Mouse (Mus musculus): ENCODE data around the gene Kpnb1.

The Kpnb1 gene

DNA sequence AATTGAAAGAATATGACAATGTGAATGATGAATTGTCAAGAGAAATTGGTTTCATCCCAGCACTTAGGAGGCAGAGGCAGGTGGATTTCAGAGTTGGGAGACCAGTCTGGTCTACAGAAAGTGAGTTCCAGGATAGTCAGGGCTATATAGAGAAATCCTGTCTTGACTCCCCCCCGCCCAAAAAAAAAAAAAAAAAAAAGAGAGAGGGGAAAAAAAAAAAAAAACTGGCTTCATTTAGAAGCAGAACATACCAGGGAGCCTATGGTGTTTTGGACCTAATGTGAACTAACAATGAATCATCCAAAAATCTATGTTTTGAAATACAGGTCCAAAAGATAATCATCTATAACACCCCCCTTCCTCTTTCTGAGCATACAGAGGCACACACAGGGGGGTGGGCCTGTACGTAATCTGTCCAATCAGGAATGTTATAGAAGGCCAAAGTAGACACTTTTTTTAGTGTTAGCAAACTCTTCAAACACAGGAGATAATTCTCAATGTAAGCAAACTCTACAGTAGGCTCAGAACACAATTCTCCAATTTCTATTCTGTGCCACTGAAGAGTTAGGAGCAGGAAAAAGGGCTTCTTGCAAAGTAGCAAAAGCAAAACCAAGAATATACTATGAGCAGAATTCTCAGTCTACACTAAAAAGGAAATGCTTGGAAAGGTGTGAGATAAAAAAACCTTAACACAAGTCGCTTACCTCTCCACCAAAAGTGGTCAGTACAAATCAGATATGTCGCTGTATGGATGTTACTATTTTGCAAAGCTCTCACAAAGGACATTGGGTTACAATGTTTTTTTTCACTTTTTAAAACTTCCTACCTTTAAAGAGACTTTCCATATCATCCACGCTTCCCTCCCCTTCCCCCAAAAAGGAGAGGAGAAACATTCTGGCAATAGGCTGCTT, 1.7 kb downstream of the Kpnb1 start:
- no peak for DNase-seq (ENCODE audit: low spot score)

DNA sequence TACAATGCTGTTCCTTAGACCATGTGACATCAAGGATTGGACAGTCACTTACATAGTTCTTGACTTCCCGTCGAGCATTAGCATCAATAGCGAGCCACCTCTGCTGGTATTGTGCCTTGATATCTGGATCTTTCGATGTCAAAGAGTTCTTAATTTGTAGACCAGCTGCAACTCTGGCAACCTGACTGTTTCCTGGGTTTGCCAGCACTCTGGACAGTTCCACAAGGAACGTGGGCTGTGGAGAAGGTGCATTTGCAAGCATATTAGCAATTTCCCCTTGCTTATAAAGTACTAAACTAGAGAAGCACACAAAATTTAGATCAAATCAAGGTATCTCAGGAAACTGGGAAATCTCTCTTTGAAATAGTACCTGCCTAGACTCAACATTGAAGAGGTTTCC, 2.8 kb downstream of the Kpnb1 start:
- DNase-seq (ENCODE audit: low spot score): no peak

DNA sequence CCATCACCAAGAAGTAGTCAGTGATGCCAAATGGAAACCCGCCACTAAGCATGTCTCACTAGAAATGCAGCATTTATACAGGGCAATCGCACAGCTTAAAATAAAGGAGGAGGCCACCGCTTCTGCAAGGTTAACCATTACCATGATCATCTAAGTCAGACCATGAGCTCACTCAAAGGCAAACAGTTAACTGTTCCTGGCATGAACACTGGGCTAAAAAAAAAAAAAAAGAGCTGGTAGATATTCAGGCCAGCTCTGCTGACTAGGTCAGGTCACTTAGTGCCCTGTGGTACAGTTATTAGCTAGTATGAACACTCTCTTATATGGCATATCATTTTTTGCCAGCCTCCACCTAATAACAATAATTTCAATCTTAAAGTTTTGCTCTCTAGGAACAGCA, 5.2 kb downstream of the Kpnb1 start:
- no peak for DNase-seq (ENCODE audit: low spot score)

DNA sequence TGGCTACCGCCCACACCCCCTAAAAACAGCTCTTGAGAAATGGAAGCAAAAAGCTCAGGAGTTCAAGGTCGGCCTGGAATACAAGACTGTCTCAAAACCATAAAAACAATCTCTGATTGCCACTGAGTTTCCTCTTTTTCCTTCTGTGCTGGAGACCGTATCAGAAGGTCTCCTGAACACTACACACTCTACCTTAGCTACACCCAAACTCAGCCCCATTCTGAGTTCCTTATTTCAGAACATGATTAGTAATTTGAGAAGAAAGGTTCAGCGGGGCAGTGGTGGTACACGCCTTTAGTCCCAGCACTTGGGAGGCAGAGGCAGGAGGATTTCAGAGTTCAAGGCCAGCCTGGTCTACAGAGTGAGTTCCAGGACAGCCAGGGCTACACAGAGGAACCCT, 6.6 kb downstream of the Kpnb1 start:
- DNase-seq (ENCODE audit: low spot score): no peak

DNA sequence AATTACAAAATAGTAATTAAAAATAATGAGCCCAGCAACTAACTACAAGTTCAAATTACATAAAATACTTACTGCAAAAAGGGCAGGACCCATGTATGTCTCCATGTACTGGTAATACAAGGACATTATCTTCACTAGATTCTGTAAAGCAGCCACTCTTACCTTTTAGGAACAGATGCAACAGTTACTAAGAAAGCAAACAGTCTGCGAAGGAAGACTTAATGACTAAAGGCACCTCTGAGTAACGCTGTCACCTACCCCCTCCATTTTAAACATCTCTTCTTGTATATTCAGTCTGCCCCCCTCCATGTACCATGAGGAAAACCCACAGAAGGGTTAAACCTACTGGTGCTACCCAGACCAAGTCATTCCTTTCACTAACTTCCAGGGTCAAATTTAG, 9.5 kb downstream of the Kpnb1 start:
- DNase-seq (ENCODE audit: low spot score): no peak

DNA sequence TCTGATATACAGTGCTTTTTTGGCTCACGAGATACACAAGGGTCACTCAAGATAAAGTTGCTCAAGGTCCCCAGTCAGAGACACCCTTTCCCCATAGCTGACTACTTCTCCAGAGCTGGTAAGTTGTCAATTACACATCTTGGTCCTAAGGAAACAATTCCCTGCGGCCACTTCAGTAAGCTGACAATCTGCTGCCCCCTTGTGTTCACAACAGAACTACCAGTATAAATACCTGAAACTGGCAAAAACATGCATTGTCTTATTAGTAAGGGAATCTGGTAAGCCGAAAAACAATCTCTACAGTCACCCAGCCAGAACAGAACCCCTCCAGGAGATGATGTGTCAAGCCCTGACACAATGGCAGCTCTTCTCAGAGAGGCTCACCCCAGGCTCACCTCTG, 10.8 kb downstream of the Kpnb1 start:
- no peak for DNase-seq (ENCODE audit: low spot score)

DNA sequence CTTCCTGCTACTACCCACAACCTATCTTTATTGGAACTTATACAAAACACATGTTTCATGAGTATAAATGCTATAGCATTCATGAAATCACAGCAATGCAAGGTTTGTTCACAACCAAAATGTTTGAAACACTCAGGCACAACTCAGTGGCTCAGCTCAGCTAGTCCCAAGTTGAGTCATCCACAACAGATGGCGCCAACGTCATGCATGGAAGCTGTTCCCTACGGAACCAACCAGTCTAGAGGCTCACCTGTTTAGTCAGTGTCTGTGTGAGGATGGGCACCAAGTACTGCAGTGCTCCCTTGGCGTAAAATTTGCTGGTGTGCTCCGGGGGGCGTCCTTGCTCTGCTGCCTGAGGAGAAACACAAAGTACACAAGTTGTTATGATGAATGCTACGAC, 12.2 kb downstream of the Kpnb1 start:
- DNase-seq (ENCODE audit: low spot score): no peak

DNA sequence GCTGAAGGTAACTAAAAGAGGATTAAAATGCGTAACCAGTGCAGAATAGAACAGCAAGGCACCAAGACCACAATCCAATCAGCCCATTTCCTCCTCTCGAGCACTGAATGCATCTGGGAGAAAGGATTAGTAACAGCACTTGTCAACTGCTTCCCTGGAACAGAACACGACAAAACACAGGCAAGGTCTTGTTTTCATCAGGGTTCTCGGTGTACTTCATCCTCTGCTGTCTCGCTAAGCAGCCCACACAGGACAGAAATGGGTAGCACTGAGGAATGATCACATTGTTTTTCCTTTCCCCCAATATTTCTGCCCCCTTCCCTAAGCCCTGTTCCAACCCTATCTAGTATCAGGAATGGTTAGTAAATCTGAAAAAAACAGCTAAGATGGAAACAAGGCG, 27.3 kb downstream of the Kpnb1 start:
- no peak for DNase-seq (ENCODE audit: low spot score)

DNA sequence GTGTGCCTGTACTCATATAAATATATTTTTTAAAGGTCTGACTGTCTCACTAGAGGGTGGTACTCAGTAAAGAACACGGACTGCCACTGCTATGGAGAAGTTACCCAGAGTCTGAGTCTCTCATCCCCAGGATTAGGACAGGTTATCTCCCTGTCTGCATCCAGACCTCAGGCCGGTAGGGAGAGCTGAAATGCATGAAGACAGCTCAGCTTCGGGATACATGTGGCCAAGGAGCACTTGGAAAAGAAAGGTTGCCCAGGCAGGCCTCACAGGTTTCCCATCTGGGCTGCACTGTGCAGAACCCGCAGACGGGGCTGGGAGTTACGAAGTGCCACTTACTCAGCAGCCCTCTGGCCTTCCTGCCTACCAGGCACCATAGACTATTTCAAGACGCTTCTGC, 30.7 kb downstream of the Kpnb1 start:
- no peak for DNase-seq (ENCODE audit: low spot score)

DNA sequence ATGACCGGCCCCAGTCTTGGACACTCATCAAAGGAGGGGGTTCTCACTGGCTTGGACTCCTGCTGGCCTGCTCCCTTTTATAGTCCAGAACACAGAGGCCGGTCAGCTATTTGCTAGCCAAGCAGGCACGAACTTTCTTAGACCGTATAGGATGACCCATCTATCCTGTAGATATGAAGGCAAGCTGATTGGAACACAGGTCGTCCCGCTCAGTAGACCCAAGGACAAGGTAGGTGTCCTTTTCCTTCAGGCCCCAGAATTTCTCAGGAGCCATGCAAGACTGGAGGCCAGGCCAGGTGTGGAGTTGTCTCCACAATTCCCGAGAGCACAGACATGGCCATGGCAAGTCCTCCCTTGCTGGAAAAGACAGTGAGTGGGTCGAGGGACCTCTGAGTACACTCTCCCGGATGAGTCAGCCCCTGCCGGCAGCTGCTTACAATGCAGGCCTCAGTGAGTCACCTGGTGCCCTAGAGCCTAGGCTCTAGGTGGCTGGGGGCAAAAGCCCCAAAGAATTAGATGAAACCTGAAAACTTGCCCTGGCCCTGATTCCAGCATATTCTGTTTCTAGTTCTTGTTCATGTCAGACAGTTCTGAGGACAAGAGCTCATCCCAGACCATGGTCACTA, 34.9 kb downstream of the Kpnb1 start:
- DNase-seq (ENCODE audit: low spot score): no peak

DNA sequence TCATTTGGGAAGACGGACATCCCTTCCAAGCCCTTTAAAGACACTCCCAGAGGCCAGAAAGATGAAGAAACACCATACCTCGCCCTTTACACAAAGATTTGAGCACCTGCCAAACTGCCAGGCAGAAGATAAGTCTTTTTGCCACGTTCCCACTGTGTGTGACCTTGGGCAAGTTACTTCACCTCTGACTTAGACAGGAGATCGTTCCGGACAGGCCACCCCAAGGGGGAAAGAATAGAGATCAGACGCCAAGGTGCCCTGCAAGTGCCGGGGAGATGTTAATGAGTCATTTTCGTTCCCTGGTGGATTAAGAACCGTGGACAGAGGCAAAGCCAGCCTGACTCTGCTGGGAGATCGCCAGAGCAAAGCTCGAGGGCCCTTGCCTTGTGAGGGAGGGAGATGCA, 35.7 kb downstream of the Kpnb1 start:
- no peak for DNase-seq (ENCODE audit: low spot score)

DNA sequence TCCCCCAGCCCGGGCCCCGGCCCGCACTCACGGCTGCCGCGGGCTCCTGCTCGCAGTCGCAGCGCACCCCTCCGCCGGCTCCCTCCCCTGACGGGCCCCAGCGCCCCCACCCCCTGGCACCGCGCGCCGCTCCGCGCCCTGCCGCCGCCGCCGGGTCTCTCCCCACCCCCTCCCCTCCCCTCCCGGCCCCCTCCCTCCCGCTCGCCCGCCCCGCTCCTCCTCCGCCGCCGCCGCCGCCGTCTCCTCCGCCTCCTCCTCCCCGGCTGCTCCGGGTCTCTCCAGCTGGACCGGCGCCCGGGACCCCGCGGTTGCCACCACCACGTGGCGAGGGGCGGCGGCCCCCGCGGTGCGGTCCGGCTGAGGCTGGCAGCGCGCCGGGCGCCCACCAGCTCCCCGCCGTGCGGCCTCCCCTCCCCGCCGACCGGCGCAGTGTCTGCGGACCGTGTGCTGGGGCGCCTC, 36.3 kb downstream of the Kpnb1 start, which contains the start of gene Tbkbp1:
Tbkbp1 (minus strand) TSS at position 153 of the 459 bp plus-strand sequence.
- no peak for DNase-seq (ENCODE audit: low spot score)

DNA sequence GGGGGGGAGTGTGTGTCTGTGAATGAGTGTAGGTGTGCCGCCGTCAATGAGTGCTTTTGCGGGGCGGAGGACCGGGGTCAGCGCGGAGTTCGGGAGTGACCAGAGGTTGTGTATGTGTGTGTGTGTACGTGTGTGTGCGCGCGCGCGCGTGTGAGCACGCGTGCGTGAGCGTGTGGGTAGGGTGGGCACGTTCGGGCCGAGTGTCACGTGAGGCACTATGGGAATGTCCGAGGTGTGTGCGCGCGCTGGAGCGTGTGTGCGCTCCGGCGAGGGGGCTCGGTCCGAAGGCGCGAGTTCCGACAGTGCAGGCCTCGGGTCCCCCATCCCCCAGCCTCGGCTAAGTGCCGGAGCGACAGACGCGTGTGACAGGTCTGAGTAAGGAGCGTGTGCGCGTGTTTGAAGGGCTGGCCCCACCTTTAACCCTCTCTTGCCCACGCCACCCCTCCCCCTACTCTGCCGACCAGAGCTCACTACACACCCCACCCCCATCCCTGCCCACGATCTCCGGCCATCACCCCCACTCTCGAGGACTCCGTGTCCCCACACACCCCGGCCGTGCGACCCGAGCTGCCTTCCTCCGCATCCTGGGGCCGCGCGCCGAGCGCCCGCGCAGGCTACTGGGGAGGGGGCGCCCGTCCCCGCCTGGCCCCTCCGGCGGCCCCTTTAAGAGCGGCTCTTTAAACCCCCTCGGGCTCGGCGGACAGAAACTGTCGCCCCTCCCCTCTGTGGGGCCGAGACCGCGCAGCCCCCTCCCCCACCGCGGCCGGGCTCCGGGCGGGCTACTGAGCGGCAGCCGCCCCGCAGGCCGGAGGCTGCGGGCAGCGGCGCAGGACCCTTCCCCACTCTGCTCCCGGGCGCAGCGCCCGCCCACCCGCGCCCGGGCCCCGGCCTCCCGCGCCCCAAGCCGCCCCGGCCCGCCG, 37.0 kb downstream of the Kpnb1 start:
- DNase-seq (ENCODE audit: low spot score): peak; percentile 47

DNA sequence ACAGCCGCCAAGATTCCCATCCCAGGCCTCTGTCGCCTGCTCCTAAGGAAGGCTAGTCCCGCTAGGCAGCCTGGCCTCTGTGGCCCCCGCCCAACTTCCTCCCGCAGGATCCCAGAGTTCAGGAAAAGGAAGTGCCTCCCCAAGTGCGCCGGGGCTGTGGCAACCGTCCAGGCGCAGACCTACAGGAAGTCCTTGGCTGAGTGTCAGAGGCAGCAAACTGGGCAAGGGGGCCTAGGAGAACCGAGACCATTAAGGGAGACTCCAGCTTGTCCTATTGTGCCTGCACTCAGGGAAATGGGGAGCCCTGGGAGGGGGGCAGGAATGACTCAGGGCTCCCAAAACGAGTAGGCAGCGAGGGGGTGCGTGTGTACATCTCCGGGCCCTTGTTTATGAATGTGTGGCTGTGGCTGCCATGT, 37.7 kb downstream of the Kpnb1 start:
- DNase-seq (ENCODE audit: low spot score): no peak

DNA sequence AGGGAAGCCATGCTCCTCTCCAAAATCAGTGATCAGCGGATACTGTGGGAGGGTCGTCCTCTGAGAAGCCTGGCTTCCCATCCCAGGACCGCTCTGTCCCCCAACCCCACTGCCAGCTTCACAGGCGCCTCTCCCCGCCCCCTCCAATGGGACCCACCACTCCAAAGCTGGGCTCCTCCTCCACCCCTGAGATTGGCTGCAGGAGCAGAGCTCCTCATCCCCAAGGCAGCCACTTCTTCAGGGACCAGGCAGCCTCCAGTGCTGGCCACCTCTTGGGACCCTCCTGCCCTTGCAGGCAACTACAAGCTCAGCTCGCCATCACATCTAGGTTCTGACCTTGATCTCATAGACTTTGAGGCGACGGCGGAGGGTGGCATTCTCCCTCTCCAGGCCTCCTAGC, 38.7 kb downstream of the Kpnb1 start:
- no peak for DNase-seq (ENCODE audit: low spot score)

DNA sequence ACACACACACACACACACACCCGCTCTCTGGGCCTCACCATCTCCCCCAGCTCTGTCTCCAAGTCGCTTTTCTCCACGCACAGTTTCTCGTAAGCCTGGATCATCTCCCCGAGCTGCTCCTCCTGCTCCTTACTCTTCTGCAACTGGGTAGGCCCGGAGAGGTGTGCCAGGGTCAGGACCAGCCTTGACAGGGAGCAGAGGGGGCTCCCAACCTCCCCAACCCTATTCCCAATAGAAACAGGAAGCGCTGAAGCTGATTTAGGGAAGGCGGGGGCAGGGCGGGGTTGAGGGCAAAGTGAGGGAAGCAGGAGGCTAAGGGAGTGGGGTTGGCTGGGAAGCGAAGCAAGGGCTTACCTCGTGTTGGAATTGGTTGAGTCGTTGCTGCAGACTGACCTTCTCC, 39.1 kb downstream of the Kpnb1 start:
- no peak for DNase-seq (ENCODE audit: low spot score)

DNA sequence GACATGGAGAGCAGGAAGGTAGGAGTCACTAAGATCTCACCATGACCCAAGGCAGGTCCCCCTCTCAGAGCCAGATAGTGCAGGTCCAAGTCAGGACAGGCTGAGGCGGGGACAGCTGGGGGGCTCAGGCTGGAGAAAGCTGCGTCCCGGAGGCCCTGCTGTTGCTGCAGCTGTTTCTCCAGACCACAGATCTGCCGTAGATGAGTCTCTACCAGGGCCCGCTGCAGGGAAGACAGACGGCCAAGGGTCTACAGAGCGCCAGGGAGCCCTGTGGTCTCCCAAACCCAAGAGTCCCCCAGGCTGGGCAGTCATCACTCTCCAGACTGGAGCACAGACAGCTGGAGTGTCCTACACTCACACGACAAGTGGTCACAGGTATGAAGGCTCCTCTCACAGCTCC, 40.3 kb downstream of the Kpnb1 start:
- DNase-seq (ENCODE audit: low spot score): no peak

DNA sequence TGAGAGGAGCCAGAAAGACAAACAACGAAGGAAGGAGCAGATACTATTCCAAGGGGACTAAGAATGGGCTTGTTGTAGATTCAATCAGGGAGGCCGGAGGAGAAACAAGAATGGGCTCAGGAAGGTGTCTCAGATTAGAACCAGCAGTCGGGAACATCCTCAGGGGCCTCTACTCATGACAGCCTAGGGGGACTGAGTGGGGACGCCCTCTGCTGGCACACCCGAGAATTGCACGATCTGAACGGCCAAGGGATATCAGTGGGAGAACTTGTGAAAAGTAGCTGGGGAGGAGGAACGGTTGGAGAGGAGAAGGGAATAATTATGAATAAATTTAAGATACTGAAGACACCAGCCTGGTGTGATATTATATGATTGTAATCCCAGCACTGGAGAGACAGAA, 41.0 kb downstream of the Kpnb1 start:
- peak; percentile 58 for DNase-seq (ENCODE audit: low spot score)

DNA sequence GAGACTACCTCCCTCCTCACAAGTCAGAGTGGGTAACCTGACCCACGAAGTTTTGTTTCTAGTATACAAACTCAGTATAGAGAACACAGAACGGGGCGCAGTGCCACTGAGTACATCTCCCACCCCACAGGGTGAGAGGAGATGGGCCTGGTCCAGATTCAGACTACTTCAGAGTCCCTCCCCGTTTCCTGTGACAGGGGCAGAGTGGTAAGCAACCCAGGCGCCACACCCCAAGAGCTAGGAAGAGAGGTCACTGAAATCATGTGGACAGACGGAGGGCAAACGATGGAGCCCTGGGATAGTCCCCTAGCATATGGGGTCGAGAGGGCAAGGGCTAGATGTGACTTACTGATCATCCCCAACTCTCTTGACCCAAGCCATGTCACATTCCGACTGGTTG, 41.7 kb downstream of the Kpnb1 start:
- DNase-seq (ENCODE audit: low spot score): no peak

DNA sequence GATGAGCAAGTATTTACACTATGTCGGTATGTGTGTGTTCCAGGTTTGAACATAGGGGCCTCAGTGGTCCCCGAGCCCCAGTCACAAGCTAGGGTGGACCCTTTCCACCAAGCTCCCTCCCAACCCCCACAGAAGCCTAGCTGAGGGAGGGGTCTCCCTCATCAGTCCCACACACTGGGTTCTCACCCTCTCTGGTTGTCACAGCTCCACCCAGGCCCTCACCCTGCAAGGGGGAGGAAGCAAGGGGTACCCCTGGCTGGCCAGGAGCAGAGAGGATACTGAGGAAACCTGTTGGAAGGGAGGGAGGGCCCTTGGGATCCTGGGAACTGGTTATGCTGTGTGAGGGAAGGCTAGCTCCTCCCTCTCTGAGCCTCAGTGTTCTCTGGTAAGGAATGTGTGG, 42.4 kb downstream of the Kpnb1 start:
- DNase-seq (ENCODE audit: low spot score): no peak

DNA sequence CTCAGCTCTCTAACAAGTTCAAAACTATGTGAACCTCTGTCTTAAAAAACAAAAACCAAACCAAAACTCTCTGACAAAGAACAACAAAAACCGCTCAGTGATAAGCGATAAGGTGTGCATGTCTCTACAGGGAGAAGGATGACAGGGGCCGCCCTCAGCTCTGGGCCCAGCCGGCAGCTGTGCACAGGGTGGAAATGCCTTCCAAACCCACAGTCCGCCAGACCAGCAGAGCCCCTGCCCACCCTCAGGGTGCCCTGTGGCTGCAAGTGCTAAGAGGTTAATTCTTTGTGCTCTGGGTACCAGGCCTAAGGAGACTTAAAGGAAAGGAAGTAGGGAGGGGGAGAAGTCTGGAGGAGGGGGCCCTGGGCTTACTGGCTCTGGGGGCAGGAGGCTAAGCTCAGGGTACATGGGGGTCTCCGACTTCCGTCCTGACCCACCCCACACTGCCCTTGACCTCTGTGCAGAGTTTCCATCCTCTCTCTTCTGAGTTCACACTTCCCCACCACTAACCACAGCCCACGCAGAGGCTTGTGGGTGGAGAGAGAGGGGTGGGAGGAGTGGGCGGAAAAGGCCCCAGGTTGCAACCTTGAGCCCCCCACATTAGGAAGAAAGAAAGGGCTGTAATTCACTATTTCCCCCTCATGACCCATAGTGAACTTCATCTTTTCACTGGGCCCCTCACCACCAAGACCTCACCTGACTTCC, 44.3 kb downstream of the Kpnb1 start:
- no peak for DNase-seq (ENCODE audit: low spot score)

DNA sequence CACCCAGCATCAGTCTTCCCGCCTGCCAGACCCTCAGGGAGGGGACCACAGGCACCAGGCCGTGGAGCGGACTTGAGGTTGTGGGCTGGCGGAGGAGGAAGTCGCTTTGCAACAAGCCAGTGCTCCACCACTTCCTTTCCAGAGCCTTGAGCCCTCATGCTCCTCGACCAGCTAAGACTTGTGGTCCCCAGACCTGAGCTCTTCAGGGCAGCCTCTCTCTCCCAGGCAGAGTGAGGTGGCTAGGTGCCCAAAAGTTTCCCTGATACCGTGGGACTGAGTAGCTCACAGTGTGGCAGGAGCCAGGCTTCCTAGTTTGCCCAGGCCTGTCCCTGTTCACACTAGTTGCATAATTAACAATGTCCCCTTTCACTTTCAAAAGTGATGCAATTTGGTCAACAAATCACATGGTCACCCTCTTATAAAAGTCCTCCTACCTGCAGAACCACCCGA, 45.5 kb downstream of the Kpnb1 start:
- DNase-seq (ENCODE audit: low spot score): no peak

All from left cerebral cortex, adult 11 months (tissue).